Mouse (Mus musculus) CH12.LX (cell line): ENCODE data around the gene Trim46.
A peak's percentile ranks its signal among the peaks of the same experiment; 100 is the strongest.

Experiments
- CHD1 ChIP-seq: IDR thresholded peaks from 2 replicates; pipeline ENCODE4 v1.6.1; 2012; ENCODE audit warnings: low read depth, low read length, improper control_type of control experiment, inconsistent platforms
- CTCF ChIP-seq, 2 experiments: IDR thresholded peaks in 1 of 2; conservative IDR thresholded peaks in 1 of 2; 2 replicates each; pipeline ENCODE4 v1.5.1; 2011 to 2012; ENCODE audit warnings: low read depth in 2 of 2, low read length in 2 of 2, improper control_type of control experiment in 1 of 2, inconsistent platforms in 1 of 2, mild to moderate bottlenecking in 1 of 2, moderate library complexity in 1 of 2
- ETS1 ChIP-seq: conservative IDR thresholded peaks from 2 replicates; pipeline ENCODE4 v1.6.1; 2012; ENCODE audit warnings: low read depth, mild to moderate bottlenecking, inconsistent platforms, low read length, improper control_type of control experiment, moderate library complexity
- MEF2A ChIP-seq: IDR thresholded peaks from 2 replicates; pipeline ENCODE4 v1.6.1; 2014; ENCODE audit warnings: low read depth, mild to moderate bottlenecking, inconsistent platforms, low read length, improper control_type of control experiment, borderline replicate concordance
- SIN3A ChIP-seq: IDR thresholded peaks from 2 replicates; pipeline ENCODE4 v1.6.1; 2012; ENCODE audit warnings: low read length, improper control_type of control experiment, inconsistent platforms
- ZC3H11A ChIP-seq: IDR thresholded peaks from 2 replicates; pipeline ENCODE4 v1.6.1; 2012; ENCODE audit warnings: low read depth, mild to moderate bottlenecking, inconsistent platforms, low read length, improper control_type of control experiment
- ZMIZ1 ChIP-seq: IDR thresholded peaks from 2 replicates; pipeline ENCODE4 v1.6.1; 2012; ENCODE audit warnings: low read depth, mild to moderate bottlenecking, inconsistent platforms, low read length, improper control_type of control experiment
- ZNF384 ChIP-seq: IDR thresholded peaks from 2 replicates; pipeline ENCODE4 v1.6.1; 2012; ENCODE audit warnings: low read depth, low read length, improper control_type of control experiment, inconsistent platforms

DNA sequence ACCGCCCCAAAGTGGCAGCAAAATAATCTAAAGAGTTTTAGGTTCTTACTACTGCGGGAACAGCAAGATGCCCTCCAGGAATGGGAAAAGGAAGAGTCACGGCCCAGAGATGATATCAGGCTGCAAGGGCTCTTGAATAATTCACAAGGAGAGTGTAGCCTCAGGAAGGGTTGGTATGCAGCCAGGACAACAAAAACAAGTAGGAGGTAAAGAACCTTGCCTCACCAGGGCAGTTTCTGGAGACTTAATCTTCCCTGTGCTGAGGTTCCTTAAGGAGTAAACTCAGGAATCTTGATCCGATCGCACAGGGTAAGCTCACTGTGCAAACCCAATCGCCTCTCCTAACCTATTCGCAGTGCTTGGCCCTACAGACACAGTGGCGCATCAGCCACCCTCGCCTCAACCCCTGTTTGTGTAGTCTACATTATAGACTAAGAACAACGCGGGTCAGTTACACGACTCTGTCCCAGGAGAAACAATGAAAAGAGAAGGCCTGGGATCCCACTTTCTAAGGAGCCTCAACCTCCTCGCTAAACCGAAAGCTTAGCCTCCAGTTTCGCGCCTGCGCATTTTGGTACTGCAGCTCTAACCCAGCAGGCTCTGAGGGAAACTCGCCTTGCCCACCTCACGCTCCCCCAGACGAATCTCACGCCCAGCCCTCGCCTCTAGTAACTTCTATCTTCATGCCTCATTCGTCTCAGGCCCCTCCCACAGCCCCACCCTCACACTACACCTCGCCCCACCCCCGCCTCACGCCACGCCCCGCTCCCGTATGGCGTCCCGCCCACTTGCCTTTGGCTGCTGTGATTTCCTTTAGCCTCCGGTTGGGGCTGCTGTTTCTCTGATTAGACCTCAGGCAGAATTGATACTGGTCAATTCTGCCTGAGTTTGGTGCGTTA lies 49.9 kb downstream of the Trim46 start:
- TF ChIP-seq ETS1 (0 out of 2 replicates have a peak, but pooled peaks have one; percentile 21), CHD1 (no peak), ZC3H11A (no peak), CTCF (conservative IDR thresholded peaks at IDR 0.05 in 1 of 2, IDR thresholded peaks at IDR 0.05 in 1 of 2; ENCODE audit: low read depth in 2 of 2, low read length in 2 of 2) (peak in 1 of 2 experiments; percentile 87; a peak in 2 of 4 replicates), ZNF384 (no peak), MEF2A (peak; percentile 25; the same call in 1 of the 2 replicates), ZMIZ1 (peak; percentile 71; the same call in 1 of the 2 replicates), SIN3A (peak; percentile 31; the same call in 1 of the 2 replicates)
